Mouse (Mus musculus) brown adipose tissue, adult 24 weeks (tissue): ENCODE results near the gene Cds2. TPM values are rescaled to one million over a fixed set of nuclear protein-coding genes. Genes with fewer than 3 reads are reported as not detected.
"Not testable (repeated sequence)": the region's sequence is repeated elsewhere in the genome, so short reads cannot be mapped to it uniquely, and the experiment has no call there.

ENCODE experiments used
- H3K27ac ChIP-seq: fragments of 200-500 bp; replicated peaks from 2 replicates; pipeline ENCODE4 v1.5.1; 2012; ENCODE audit warnings: low read depth, mild to moderate bottlenecking, low read length
- H3K4me1 ChIP-seq: fragments of 200-500 bp; 2 replicates; pipeline ENCODE4 v1.6.1; 2012; ENCODE audit warnings: low read length, mixed read lengths; ENCODE audit not compliant: control insufficient read depth, insufficient read depth, insufficient read length
- H3K4me3 ChIP-seq: fragments of 200-500 bp; 2 replicates; pipeline ENCODE4 v1.5.1; 2012; ENCODE audit warnings: low read depth, mild to moderate bottlenecking, low read length, moderate library complexity; ENCODE audit not compliant: insufficient read depth
- polyA plus RNA-seq: library from polyadenylated mRNA; stranded (reverse); fragments of >200 nt; gene quantifications from 2 replicates; pipeline ENCODE4 v1.2.4, GENCODE M21; 2012; ENCODE audit not compliant: missing spikeins, insufficient read depth, insufficient read length

Cds2 gene
- polyA plus RNA-seq, 1 experiment = 27.4 TPM

DNA sequence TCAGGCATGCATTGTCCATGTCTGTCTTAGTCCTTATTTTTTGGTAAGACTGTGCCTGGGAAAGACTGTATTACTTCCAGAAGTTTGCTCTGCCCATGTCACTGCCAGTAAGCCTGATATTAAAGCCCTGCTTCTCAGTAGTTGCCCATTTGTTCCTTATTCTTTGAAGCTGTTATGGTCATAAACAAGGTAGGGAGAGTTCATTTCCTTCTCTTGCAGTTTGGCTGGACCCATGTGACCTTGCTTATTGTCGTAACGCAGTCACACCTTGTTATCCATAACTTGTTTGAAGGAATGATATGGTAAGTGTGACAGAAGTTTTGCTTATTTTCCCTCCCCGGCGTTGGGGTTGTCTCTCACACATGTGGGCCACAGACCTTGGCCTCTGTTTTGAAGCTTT lies 35.3 kb downstream of the Cds2 start:
- no peaks in the 10 kb centered on the region for H3K4me1 ChIP-seq
- H3K27ac ChIP-seq = no peak overlapping the region
- no peak overlapping the region for H3K4me3 ChIP-seq

DNA sequence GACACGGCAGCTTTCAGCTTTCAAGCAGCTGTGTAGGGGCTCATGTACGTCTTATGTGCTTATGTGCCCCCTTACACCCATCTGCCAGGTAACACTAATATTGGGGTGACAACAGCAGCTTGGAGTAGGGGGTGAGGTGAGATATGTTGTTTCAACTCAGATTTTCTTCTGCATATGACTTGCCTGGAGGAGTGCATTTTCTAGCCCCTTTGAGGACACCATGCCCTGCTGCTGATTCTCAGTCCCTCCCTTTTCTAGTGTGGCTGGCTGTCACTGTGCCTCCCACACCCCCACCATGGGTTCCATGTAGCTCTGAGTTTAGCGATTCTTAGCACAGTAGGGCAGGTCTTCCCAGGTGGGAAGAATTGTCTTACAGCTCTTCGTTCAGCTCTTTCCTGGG lies 38.5 kb downstream of the Cds2 start:
- H3K4me3 ChIP-seq = no peak overlapping the region
- H3K27ac ChIP-seq = no peak overlapping the region
- no peaks in the 10 kb centered on the region for H3K4me1 ChIP-seq

DNA sequence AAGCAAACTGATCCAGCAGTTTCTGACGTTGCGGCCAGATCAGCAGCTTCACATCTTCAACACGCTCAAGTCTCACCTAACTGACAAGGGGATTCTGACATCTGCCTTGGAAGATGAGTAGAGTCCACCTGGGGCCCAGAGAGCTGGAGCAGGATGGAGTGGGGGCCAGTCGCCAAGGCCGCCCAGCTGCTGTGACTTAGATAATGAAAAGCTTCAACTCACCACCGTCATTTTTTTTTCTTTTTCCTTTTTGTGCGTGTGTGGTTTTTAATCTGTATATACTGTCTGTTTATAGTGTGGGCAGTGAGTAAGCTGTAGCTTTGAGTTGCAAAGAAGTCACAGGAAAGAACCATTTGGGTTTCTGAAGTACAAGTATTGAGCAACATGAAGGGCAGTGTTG lies 42.2 kb downstream of the Cds2 start:
- no peaks in the 10 kb centered on the region for H3K4me1 ChIP-seq
- no peak overlapping the region for H3K4me3 ChIP-seq
- H3K27ac ChIP-seq = no peak overlapping the region

DNA sequence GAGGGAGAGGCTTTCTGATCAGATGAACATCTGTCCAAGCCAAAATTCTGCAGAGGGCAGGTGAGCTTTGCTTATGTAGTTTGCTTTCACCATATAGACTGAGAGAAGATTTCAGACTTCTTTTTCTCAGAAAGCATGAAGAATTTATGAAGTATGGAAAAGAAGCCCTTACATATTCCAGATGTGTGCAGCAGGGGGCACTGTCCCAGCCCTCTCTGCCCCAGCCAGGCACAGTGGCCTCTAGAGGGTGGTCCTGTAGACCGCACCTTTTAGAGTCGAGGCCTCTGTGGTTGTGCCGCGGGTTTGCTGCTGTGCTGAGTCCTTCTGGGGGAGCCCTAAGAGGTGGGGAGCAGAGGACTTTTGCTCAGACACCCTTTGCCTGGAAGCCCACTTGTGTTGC lies 43.0 kb downstream of the Cds2 start:
- Histone ChIP-seq H3K4me3 (no peak overlapping the region), H3K27ac (no peak overlapping the region), H3K4me1 (no peaks in the 10 kb centered on the region)

DNA sequence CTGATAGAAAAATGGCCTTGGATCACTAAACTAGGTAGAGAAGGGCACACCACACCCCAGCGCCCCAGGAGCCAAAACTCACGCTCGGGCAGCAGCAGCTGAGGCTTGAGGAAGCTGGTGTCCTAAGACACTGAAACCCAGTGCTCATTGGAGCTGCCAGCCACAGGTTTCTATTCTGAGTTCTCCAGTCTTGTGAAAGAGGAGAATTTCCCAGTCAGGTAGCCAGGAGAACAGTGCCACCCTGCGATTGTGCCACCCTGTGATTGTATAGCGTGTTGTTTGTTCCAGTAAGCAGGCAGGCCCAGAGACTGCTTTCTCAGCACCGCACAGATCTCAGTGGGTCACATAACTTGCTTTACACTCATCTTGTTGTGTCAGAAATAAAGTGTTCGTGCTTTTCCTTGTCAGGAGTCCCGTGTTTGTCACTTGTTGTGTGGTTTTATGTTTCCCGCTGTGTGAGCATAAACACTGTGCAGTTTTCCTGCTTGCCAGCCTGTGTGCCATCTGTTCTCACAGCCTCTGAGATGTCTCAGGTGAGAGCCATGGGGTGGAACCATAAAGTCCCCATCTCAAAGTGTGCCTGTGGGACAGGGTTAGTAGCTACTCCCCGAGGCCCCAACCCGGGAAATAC lies 44.4 kb downstream of the Cds2 start:
- H3K4me1 ChIP-seq = no peaks in the 10 kb centered on the region

DNA sequence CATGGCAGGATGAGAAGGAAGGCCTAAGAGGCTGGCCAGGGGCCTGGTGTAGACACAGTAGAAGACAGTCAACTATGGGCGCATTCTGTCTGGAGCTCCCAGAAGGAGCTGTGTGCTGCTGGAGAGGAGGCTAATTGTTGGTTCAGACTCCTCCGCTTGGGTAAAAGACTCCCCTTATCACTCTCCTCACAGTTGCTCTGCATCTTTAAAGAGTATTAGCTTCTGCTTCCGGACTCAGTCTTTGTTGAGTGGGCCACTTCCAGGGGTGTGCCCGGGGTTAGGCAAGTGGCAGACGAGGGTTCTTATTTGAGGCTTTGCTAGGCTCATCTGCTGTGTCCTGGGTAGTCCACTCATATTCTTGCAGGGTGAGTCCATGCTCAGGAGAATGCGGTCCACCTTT lies 45.9 kb downstream of the Cds2 start:
- Histone ChIP-seq H3K27ac (no peak overlapping the region), H3K4me1 (no peaks in the 10 kb centered on the region)

More for the DNA sequence above, 44.4 kb downstream of the Cds2 start:
- Histone ChIP-seq H3K27ac (no peak overlapping the region), H3K4me3 (no peak overlapping the region)

DNA sequence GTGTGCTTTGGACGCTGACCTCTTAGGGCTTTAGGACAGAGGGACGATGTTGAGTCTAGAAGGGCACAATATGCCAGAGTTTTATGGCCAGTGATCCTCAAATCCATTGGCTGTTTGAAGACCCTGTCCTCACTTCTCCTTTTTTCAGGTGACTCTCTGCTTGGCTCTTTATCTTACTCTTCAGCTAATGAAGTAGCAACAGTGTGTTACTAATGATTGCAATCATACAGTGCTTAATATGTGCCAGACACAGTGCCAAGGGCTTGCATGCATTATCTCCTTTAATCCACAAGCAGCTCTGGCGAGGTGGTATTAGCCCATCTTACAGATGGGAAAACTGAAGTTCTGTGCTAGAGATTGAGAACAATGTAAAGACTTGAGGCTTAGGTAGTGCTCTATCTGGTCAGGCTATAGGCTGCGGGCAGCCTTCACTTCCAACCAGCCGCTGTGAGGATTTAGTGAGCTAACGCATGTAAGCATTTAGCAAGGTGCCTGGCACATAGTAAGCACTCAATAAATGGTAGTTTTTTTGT lies 46.5 kb downstream of the Cds2 start:
- Histone ChIP-seq H3K4me1 (no peaks in the 10 kb centered on the region), H3K27ac (no peak overlapping the region), H3K4me3 (no peak overlapping the region)

More for the DNA sequence above, 45.9 kb downstream of the Cds2 start:
- no peak overlapping the region for H3K4me3 ChIP-seq

DNA sequence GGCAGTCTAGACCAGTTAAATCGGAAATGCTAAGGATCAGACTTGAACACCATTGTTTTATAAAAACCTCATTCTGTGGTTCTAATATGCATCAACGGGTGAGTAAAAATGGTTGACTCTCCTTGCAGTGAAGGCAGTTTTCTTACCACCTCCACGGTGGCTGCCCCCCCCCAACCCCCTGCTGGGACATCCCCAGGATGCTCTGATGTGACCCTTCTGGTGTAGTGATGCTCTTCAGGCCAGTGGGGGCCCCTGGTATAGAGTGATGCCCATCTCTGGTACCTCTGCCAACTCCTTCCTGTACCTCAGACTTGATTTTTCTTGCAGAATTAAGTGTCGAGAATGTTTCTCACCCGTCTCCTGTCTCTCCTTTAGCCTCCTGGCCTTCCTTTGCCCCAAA lies 49.7 kb downstream of the Cds2 start:
- Histone ChIP-seq H3K4me3 (no peak overlapping the region), H3K4me1 (no peaks in the 10 kb centered on the region), H3K27ac (no peak overlapping the region)

DNA sequence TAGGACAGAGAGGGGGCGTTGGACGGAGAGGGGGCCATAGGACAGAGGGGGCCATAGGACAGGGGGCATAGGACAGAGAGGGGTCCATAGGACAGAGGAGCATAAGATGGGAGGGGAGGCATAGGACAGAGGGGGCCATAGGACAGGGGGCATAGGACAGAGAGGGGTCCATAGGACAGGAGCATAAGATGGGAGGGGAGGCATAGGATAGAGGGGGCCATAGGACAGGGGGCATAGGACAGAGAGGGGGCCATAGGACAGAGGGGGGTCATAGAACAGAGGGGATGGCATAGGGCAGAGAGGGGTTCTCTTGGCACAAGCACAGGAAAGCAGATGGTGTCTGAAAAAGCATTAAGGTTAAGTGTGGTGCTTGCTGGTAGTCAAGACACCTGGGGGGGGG lies 50.6 kb downstream of the Cds2 start:
- Histone ChIP-seq H3K4me3 (no peak overlapping the region), H3K4me1 (no peaks in the 10 kb centered on the region), H3K27ac (no peak overlapping the region)

DNA sequence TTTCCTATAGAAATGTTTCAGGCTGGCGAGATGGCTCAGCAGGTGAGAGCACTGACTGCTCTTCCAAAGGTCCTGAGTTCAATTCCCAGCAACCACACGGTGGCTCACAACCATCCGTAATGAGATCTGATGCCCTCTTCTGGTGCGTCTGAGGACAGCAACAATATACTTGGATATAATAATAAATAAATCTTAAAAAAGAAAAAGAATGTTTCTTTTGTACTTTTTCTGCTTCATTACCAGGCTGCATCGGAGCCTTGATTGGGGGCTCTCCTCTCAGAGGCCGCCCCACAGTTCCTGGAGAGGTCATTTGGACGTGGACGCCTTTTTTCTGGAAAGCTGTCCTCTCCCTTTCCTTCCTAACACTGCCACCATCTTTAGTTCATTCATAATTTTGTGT lies 51.1 kb downstream of the Cds2 start:
- H3K27ac ChIP-seq, H3K4me1 ChIP-seq, H3K4me3 ChIP-seq: not testable (repeated sequence)

DNA sequence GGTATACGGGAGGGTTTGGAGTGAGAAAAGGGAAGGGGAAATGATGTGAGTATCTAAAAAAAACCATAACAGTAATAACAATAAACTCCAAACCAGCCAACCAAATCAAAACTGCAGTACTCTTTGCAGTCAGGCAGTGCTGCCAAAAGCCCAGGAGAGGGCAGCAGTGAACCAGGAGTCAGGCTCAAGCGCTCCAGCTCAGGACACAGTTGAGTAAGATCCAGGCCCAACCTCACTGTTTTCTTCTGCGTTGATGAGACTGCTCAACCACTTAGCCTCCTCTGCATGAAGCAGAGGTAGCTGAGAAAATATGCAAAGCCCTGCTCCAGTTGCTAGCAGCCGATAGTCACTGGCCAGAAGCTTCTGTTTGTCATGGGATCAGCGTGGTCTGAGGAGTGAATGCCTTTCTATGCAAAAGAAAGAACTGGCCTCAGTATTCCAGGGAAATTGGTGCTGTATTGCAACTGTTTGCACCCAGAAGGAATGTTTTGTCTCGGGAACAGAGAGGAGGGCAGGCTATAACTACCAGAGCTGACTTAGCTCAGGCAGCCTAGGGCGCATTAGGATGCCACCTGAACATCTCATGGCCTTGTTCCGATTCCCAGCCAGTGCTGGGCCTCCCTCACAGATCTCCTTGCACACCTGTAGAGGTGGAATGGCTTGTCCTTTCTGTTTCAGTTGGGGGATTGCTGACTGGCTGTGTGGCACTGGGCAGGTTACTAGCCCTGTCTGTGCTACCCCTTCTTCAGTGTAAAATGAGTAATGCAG lies 53.3 kb downstream of the Cds2 start:
- Histone ChIP-seq H3K4me3 (no peak overlapping the region), H3K27ac (no peak overlapping the region), H3K4me1 (no peaks in the 10 kb centered on the region)

DNA sequence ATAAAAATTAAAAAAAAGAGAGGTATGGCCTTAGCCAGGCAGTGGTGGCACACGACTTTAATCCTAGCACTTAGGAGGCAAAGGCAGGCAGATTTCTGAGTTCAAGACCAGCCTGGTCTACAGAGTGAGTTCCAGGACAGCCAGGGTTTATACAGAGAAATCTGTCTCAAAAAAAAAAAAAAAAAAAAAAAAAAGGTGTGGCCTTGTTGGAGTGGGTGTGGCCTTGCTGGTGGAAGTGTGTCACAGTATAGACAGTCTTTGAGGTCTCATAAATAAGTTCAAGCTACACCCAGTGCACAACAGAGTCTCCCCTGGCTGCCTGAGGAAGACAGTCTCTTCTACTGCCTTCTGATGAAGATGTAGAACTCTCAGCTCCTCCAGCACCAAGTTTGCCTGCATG lies 54.2 kb downstream of the Cds2 start:
- Histone ChIP-seq H3K4me1 (no peaks in the 10 kb centered on the region), H3K27ac (no peak overlapping the region), H3K4me3 (no peak overlapping the region)

DNA sequence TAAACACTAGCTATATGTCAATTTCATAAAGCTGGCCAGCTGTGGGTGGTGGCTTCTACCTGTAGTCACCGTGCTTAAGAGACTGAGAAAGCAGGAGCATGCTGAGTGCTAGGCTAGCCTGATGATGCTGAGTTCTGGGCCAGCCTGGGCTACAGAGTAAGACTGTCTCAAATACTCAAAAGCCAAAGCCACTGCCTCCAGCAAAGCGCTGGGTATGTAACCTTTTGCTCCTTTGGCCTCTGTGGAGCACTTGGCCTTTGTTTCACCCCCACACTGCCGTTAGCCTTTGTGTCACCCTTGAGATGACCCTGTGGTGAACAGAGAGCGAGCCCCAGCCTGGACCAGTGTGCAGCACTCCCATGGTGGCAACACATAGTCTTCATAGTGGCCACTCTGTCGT lies 57.6 kb downstream of the Cds2 start:
- H3K4me3 ChIP-seq = no peak overlapping the region
- H3K27ac ChIP-seq = no peak overlapping the region
- no peaks in the 10 kb centered on the region for H3K4me1 ChIP-seq

DNA sequence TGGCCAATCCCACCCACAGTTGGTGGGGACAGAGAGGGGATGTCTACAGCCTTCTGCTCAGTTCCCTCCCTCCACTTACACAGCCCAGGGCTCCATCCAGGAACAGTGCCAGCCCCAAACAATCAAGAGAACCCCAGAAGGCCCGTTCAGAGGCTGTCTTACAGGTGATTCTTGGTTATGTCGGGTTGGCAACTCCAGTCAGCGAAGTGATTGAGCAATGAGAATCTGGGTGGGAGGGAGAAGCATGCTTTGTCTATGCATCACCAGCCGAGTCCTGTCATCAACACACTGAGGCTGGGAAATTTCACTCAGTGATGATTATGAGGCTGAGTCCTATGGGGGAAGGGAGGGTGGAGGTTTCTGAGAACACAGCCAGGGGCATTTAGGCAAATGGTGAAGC lies 60.6 kb downstream of the Cds2 start:
- H3K4me3 ChIP-seq = no peak overlapping the region
- H3K4me1 ChIP-seq = no peaks in the 10 kb centered on the region
- no peak overlapping the region for H3K27ac ChIP-seq

DNA sequence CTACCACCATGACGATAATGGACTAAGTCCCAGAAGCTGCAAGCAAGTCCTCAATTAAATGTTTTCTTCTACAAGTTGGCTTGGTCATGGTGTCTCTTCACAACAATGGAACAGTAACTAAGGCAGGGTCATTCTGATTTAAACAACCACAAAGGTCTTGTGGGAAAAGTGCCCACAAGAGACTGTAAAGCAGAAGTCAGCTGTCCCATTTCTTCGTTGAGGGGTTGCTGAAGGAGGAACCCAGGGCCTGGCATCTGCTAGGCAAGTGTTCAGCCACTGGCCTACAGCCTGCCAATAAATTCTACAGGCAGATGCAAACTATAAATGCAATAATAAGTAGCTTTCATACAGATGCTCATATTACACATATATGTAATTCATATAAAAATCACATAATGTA lies 74.3 kb downstream of the Cds2 start:
- Histone ChIP-seq H3K4me3 (no peak overlapping the region), H3K4me1 (no peaks in the 10 kb centered on the region), H3K27ac (no peak overlapping the region)

DNA sequence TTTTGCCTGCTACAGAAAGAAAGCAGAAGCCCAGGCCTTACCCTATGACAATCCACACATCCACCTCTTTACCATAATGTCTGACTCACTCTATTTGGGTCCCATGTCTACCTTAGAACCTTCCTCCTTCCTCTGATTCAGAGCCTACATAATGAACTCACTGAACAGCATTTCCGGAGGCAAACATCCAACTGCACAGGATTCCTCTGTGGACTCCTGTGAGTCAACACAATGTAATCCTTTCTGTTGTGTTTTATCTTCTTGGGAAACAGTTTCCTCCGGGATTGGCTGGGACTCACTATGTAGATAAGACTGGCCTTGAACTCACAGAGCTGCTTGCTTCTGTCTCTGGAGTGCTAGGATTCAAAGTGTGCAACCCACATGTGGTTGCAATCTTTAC lies 77.4 kb downstream of the Cds2 start:
- H3K27ac ChIP-seq = no peak overlapping the region
- H3K4me3 ChIP-seq = no peak overlapping the region
- H3K4me1 ChIP-seq = no peaks in the 10 kb centered on the region
